Mouse (Mus musculus) effector memory CD4-positive, alpha-beta T cell, adult 5 months (primary cell): ENCODE measurements around the gene 4930415L06Rik. TPM values are rescaled to one million over a fixed set of nuclear protein-coding genes. Genes with fewer than 3 reads are reported as not detected.

Source experiments
- polyA plus RNA-seq: library from polyadenylated mRNA; unstranded; fragments of 100-300 nt; shearing (Covaris generic); gene quantifications from one replicate; pipeline ENCODE4 v1.2.1, GENCODE M21; 2017

The 4930415L06Rik gene
- not detected for polyA plus RNA-seq

DNA sequence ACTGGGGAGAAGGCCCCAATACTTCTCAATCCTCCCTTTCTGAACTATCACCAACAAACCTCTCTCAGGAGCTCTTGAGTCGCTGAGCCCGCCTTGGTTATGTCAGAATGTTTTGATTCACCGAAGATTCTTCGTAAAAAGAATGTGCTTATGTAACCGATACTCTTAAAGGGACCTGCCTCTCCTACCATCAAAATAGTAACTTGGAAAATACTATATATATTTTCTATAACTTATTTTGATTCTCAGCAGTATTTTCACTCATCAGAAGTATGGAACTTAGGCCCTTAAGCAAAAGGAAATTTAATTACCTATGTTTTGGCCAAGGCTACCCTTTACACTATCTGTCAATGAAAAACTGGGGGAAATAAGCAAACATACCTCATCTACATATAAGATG, at the start of gene 4930415L06Rik:
Gene 4930415L06Rik (minus strand): TSS at position 101 of the 400 bp plus-strand sequence.

Other genes with a start within 250 kb of the 4930415L06Rik start
- gene 4932429P05Rik, start 180.6 kb downstream of the 4930415L06Rik start, polyA plus RNA-seq = 0.12 TPM